Comparison of ENCODE assay signal across 8 mouse cellular contexts in genomic region chr6:28421469-28422000, GRCm38 (mm10). TPM values are rescaled to one million over a fixed set of nuclear protein-coding genes. Genes with fewer than 3 reads are reported as not detected.
DNase-seq lines count a peak whose midpoint lies in the region; ATAC-seq and TF ChIP-seq lines count a peak whose summit lies in the region.

No protein-coding gene starts in this region.

- peak; percentile 71 to 83 (median 75) for TF ChIP-seq CTCF in MEL (IDR thresholded peaks at IDR 0.05 in 2 of 3, conservative IDR thresholded peaks at IDR 0.05 in 1 of 3; ENCODE audit: control insufficient read depth in 1 of 3, insufficient read depth in 1 of 3, low read depth in 2 of 3, low read length in 3 of 3, poor library complexity in 1 of 3, severe bottlenecking in 1 of 3)
- TF ChIP-seq CTCF in cerebellum, adult 2 months (IDR thresholded peaks at IDR 0.05; ENCODE audit: borderline replicate concordance, insufficient read depth, low read depth, low read length): peak; percentile 74
- TF ChIP-seq CTCF in forebrain, postnatal 0 days (IDR thresholded peaks at IDR 0.05; ENCODE audit: low read depth): peak; percentile 79

- ATAC-seq in forebrain, postnatal 0 days: peak; percentile 90
- ATAC-seq in lung, embryonic 15.5 days (ENCODE audit: borderline replicate concordance, extremely low read depth, low FRiP score, low TSS enrichment): peak; percentile 85

- peaks cover 13% of the 10 kb centered on the region for H3K79me2 ChIP-seq in MEL (ENCODE audit: control insufficient read depth, insufficient read depth, low read length, poor library complexity)

- H3K9me3 ChIP-seq in MEL (replicated peaks; ENCODE audit: insufficient read depth, low read length): no peaks in the 10 kb centered on the region
- H3K9me3 ChIP-seq in forebrain, postnatal 0 days (ENCODE audit: low read length): no peaks in the 10 kb centered on the region
- no peaks in the 10 kb centered on the region for H3K9me3 ChIP-seq in lung, embryonic 15.5 days

- peaks cover 2 to 32% of the 10 kb centered on the region in 2 experiments for H3K4me1 ChIP-seq in MEL (ENCODE audit: control insufficient read depth in 1 of 2, insufficient read depth in 2 of 2, low read length in 2 of 2)
- peaks cover 30% of the 10 kb centered on the region for H3K4me1 ChIP-seq in cerebellum, adult 2 months (ENCODE audit: control insufficient read depth, insufficient read depth, low read length)
- H3K4me1 ChIP-seq in forebrain, postnatal 0 days (ENCODE audit: insufficient read depth): peaks cover 24% of the 10 kb centered on the region
- peaks cover 34% of the 10 kb centered on the region for H3K4me1 ChIP-seq in lung, embryonic 15.5 days

- H3K27ac ChIP-seq in MEL (ENCODE audit: control insufficient read depth, low read depth, low read length): peak overlapping the region; percentile 28; the same call in 1 of the 2 replicates
- H3K27ac ChIP-seq in cerebellum, adult 2 months (ENCODE audit: insufficient read depth, low read length): peak overlapping the region; percentile 36
- H3K27ac ChIP-seq in forebrain, postnatal 0 days (ENCODE audit: low read depth, low read length): 0 out of 2 replicates have a peak overlapping the region, but pooled peaks have one; percentile 1
- peak overlapping the region; percentile 66 for H3K27ac ChIP-seq in lung, embryonic 15.5 days

- 1% methylated on average over 27 of the region's 27 CpGs for WGBS in cerebellum, adult 2 months
- WGBS in forebrain, postnatal 0 days: under 1% methylated on average over 26 of the region's 27 CpGs
- WGBS in lung, embryonic 15.5 days: under 1% methylated on average over 27 of the region's 27 CpGs

- 0 out of 4 replicates have a peak, but pooled peaks of 1 of the 2 experiments have one; percentile 43 for TF ChIP-seq EP300 in MEL (IDR thresholded peaks at IDR 0.05; ENCODE audit: low read depth in 1 of 2, low read length in 2 of 2)

- H3K36me3 ChIP-seq in MEL (ENCODE audit: control insufficient read depth in 1 of 2, insufficient read depth in 2 of 2, low read length in 2 of 2): peaks cover 0 to 17% of the 10 kb centered on the region in 2 experiments; a peak in 2 of 4 replicates
- peaks cover 35% of the 10 kb centered on the region for H3K36me3 ChIP-seq in forebrain, postnatal 0 days (ENCODE audit: insufficient read depth)
- peaks cover 28% of the 10 kb centered on the region for H3K36me3 ChIP-seq in lung, embryonic 15.5 days

- no peaks in the 10 kb centered on the region for H3K27me3 ChIP-seq in MEL (ENCODE audit: control insufficient read depth in 1 of 2, insufficient read depth in 2 of 2, low read length in 2 of 2)
- no peaks in the 10 kb centered on the region for H3K27me3 ChIP-seq in cerebellum, adult 2 months (ENCODE audit: control insufficient read depth, insufficient read depth, low read length)
- no peaks in the 10 kb centered on the region for H3K27me3 ChIP-seq in forebrain, postnatal 0 days (ENCODE audit: insufficient read depth, low read length)
- H3K27me3 ChIP-seq in lung, embryonic 15.5 days: no peaks in the 10 kb centered on the region

- peak; percentile 97 for DNase-seq in MEL (ENCODE audit: low read depth, low spot score)
- peak; percentile 93 for DNase-seq in cerebellum, adult 2 months
- DNase-seq in forebrain, postnatal 0 days: peak; percentile 92
- peak; percentile 96 for DNase-seq in heart, postnatal 4 days
- peak; percentile 90 to 92 for DNase-seq in layer of hippocampus, adult 8-10 months (ENCODE audit: low spot score in 2 of 2)
- DNase-seq in ovary, adult 18-20 months (ENCODE audit: low spot score): peak; percentile 92
- peak; percentile 94 for DNase-seq in thymus, postnatal 0 days (ENCODE audit: low spot score)

- H3K4me3 ChIP-seq in MEL (ENCODE audit: control insufficient read depth in 1 of 2, insufficient read depth in 1 of 2, low read depth in 2 of 2, low read length in 2 of 2): peak overlapping the region; percentile 82 to 89
- H3K4me3 ChIP-seq in cerebellum, adult 2 months (replicated peaks; ENCODE audit: insufficient read depth, low read depth, low read length): peak overlapping the region; percentile 78
- peak overlapping the region; percentile 69 for H3K4me3 ChIP-seq in forebrain, postnatal 0 days (ENCODE audit: low read depth, low read length)
- peak overlapping the region; percentile 82 for H3K4me3 ChIP-seq in lung, embryonic 15.5 days

- TF ChIP-seq RAD21 in MEL (IDR thresholded peaks at IDR 0.05; ENCODE audit: low read depth, low read length): peak; percentile 88

- TF ChIP-seq POLR2A in MEL (IDR thresholded peaks at IDR 0.05; ENCODE audit: control insufficient read depth in 1 of 2, insufficient read depth in 1 of 2, low read depth in 1 of 2, low read length in 2 of 2, poor library complexity in 1 of 2): peak; percentile 39 to 69; a peak in 3 of 4 replicates
- peak; percentile 67; the same call in 1 of the 2 replicates for TF ChIP-seq POLR2A in cerebellum, adult 2 months (IDR thresholded peaks at IDR 0.05; ENCODE audit: borderline replicate concordance, insufficient read depth, low read length)

- H3K4me2 ChIP-seq in forebrain, postnatal 0 days (ENCODE audit: low read depth): peak overlapping the region; percentile 93
- H3K4me2 ChIP-seq in lung, embryonic 15.5 days: peak overlapping the region; percentile 80

- peak overlapping the region; percentile 75 for H3K9ac ChIP-seq in MEL (ENCODE audit: control insufficient read depth, low read depth, low read length, poor library complexity, severe bottlenecking)
- H3K9ac ChIP-seq in forebrain, postnatal 0 days: peak overlapping the region; percentile 67
- peak overlapping the region; percentile 75 for H3K9ac ChIP-seq in lung, embryonic 15.5 days

RNA-seq across cellular contexts. Expression of gene Arf5, which starts 1.8 kb away (rescaled TPM):
- 89.4 and 92.8 TPM in 2 replicates for total RNA-seq in MEL (2012; rRNA removed)
- polyA plus RNA-seq in MEL (2012; ENCODE audit: insufficient read depth in 1 of 2, insufficient read length in 2 of 2, low read depth in 1 of 2, low replicate concordance in 2 of 2, missing spikeins in 1 of 2): 100 to 1,000 TPM in 1 of 2 experiments, not detected in 1; 292 TPM
- polyA plus RNA-seq in cerebellum, adult 2 months (2012; rRNA removed): 344 and 372 TPM in 2 replicates
- 292 and 346 TPM in 2 replicates for total RNA-seq in forebrain, postnatal 0 days (2014; rRNA removed)
- polyA plus RNA-seq in forebrain, postnatal 0 days (2015; fragmentation: Nextera tagmentation; extraction: Ambion mirVana): 536 and 587 TPM in 2 replicates
- 100 to 1,000 TPM; 199 to 205 TPM for total RNA-seq in heart, postnatal 4 days (2021)
- 100 to 1,000 TPM; 233 to 249 (median 241) TPM for total RNA-seq in layer of hippocampus, adult 8-10 months (2022)
- 373 and 387 TPM in 2 replicates for polyA plus RNA-seq in lung, embryonic 15.5 days (2015; fragmentation: Nextera tagmentation; extraction: Ambion mirVana)
- polyA plus RNA-seq in thymus, postnatal 0 days (2015; fragmentation: Nextera tagmentation; extraction: Ambion mirVana): 293 and 304 TPM in 2 replicates

RNA-seq across cellular contexts. Expression of gene Fscn3, which starts 6.1 kb away (rescaled TPM):
- not detected in 2 replicates for total RNA-seq in MEL (2012; rRNA removed)
- polyA plus RNA-seq in MEL (2012; ENCODE audit: insufficient read depth in 1 of 2, insufficient read length in 2 of 2, low read depth in 1 of 2, low replicate concordance in 2 of 2, missing spikeins in 1 of 2): not detected
- 0.08 and 0.11 TPM in 2 replicates for polyA plus RNA-seq in cerebellum, adult 2 months (2012; rRNA removed)
- 0.19 TPM in 1 of 2 replicates, not detected in the other for total RNA-seq in forebrain, postnatal 0 days (2014; rRNA removed)
- not detected in 2 replicates for polyA plus RNA-seq in forebrain, postnatal 0 days (2015; fragmentation: Nextera tagmentation; extraction: Ambion mirVana)
- total RNA-seq in heart, postnatal 4 days (2021): not detected
- total RNA-seq in layer of hippocampus, adult 8-10 months (2022): not detected
- not detected in 2 replicates for polyA plus RNA-seq in lung, embryonic 15.5 days (2015; fragmentation: Nextera tagmentation; extraction: Ambion mirVana)
- polyA plus RNA-seq in thymus, postnatal 0 days (2015; fragmentation: Nextera tagmentation; extraction: Ambion mirVana): 0.07 TPM in 1 of 2 replicates, not detected in the other

RNA-seq across cellular contexts. Expression of gene Gcc1, which starts 6.7 kb away (rescaled TPM):
- total RNA-seq in MEL (2012; rRNA removed): 6.7 and 9.2 TPM in 2 replicates
- polyA plus RNA-seq in MEL (2012; ENCODE audit: insufficient read depth in 1 of 2, insufficient read length in 2 of 2, low read depth in 1 of 2, low replicate concordance in 2 of 2, missing spikeins in 1 of 2): 1 to 10 TPM in 1 of 2 experiments, not detected in 1; 9.0 TPM
- polyA plus RNA-seq in cerebellum, adult 2 months (2012; rRNA removed): 12.4 and 13.0 TPM in 2 replicates
- 17.1 and 17.2 TPM in 2 replicates for total RNA-seq in forebrain, postnatal 0 days (2014; rRNA removed)
- 7.1 and 9.6 TPM in 2 replicates for polyA plus RNA-seq in forebrain, postnatal 0 days (2015; fragmentation: Nextera tagmentation; extraction: Ambion mirVana)
- 1 to 10 TPM; 8.6 TPM for total RNA-seq in heart, postnatal 4 days (2021)
- total RNA-seq in layer of hippocampus, adult 8-10 months (2022): 10 to 100 TPM; 16.3 to 20.5 (median 18.9) TPM
- 10.3 and 12.1 TPM in 2 replicates for polyA plus RNA-seq in lung, embryonic 15.5 days (2015; fragmentation: Nextera tagmentation; extraction: Ambion mirVana)
- polyA plus RNA-seq in thymus, postnatal 0 days (2015; fragmentation: Nextera tagmentation; extraction: Ambion mirVana): 10.5 and 12.6 TPM in 2 replicates

RNA-seq across cellular contexts. Expression of gene Zfp800, which starts 23.7 kb away (rescaled TPM):
- 36.3 and 43.2 TPM in 2 replicates for total RNA-seq in MEL (2012; rRNA removed)
- 10 to 100 TPM; 41.6 to 71.9 TPM for polyA plus RNA-seq in MEL (2012; ENCODE audit: insufficient read depth in 1 of 2, insufficient read length in 2 of 2, low read depth in 1 of 2, low replicate concordance in 2 of 2, missing spikeins in 1 of 2)
- 7.7 and 10.6 TPM in 2 replicates for polyA plus RNA-seq in cerebellum, adult 2 months (2012; rRNA removed)
- total RNA-seq in forebrain, postnatal 0 days (2014; rRNA removed): 22.1 and 24.9 TPM in 2 replicates
- polyA plus RNA-seq in forebrain, postnatal 0 days (2015; fragmentation: Nextera tagmentation; extraction: Ambion mirVana): 14.1 and 16.5 TPM in 2 replicates
- 10 to 100 TPM; 11.7 to 12.5 TPM for total RNA-seq in heart, postnatal 4 days (2021)
- total RNA-seq in layer of hippocampus, adult 8-10 months (2022): 10 to 100 TPM; 20.6 to 27.7 (median 24.6) TPM
- polyA plus RNA-seq in lung, embryonic 15.5 days (2015; fragmentation: Nextera tagmentation; extraction: Ambion mirVana): 16.5 and 23.3 TPM in 2 replicates
- polyA plus RNA-seq in thymus, postnatal 0 days (2015; fragmentation: Nextera tagmentation; extraction: Ambion mirVana): 35.4 and 37.6 TPM in 2 replicates

RNA-seq across cellular contexts. Expression of gene Pax4, which starts 27.6 kb away (rescaled TPM):
- not detected in 2 replicates for total RNA-seq in MEL (2012; rRNA removed)
- not detected for polyA plus RNA-seq in MEL (2012; ENCODE audit: insufficient read depth in 1 of 2, insufficient read length in 2 of 2, low read depth in 1 of 2, low replicate concordance in 2 of 2, missing spikeins in 1 of 2)
- not detected in 2 replicates for polyA plus RNA-seq in cerebellum, adult 2 months (2012; rRNA removed)
- 0.29 TPM in 1 of 2 replicates, not detected in the other for total RNA-seq in forebrain, postnatal 0 days (2014; rRNA removed)
- 0.11 and 0.16 TPM in 2 replicates for polyA plus RNA-seq in forebrain, postnatal 0 days (2015; fragmentation: Nextera tagmentation; extraction: Ambion mirVana)
- not detected for total RNA-seq in heart, postnatal 4 days (2021)
- not detected for total RNA-seq in layer of hippocampus, adult 8-10 months (2022)
- not detected in 2 replicates for polyA plus RNA-seq in lung, embryonic 15.5 days (2015; fragmentation: Nextera tagmentation; extraction: Ambion mirVana)
- not detected in 2 replicates for polyA plus RNA-seq in thymus, postnatal 0 days (2015; fragmentation: Nextera tagmentation; extraction: Ambion mirVana)

Comparison
In these comparisons a context has a peak if more than half of its experiments do, and no peak if none do; other contexts are left out.
1. Peak in every context shown above with its lines: DNase-seq, ATAC-seq, H3K4me3 ChIP-seq and H3K27ac ChIP-seq.
2. H3K27ac ChIP-seq: peak in every context shown above with its lines; median percentile 66 in lung, embryonic 15.5 days; 36 in cerebellum, adult 2 months; 28 in MEL; 1 in forebrain, postnatal 0 days.